Mouse (Mus musculus): ENCODE data around the gene Col5a1. TPM values are rescaled to one million over a fixed set of nuclear protein-coding genes. Genes with fewer than 3 reads are reported as not detected.
A peak's percentile ranks its signal among the peaks of the same experiment; 100 is the strongest.

The Col5a1 gene
- polyA plus RNA-seq, 1 experiment from 2014 or later = 10.9 TPM

DNA sequence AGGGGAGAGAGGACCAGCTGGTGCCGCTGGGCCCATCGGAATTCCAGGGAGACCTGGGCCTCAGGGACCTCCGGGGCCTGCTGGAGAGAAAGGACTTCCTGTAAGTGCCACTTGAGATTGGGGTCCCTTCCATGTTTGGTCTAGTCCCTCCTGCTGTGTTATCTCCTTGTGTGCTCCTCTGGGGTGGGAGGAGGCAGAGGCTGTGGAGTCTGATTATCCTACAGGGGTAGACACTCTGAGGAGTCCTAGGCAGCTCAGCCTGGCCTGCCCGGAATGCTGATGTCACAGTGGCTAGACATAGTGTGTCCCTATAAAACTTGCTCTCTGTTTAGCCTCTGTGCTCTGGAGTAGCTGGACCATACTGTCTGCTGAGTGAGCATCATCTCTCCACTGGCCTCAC is 119.0 kb downstream of the Col5a1 start:
- Histone ChIP-seq H3K9ac (replicated peaks) (no peak overlapping the region; the same call in 1 of the 2 replicates), H3K9me3 (ENCODE audit: low read length) (no peaks in the 10 kb centered on the region), H3K4me2 (ENCODE audit: low read depth, low read length) (peak overlapping the region; percentile 45), H3K36me3 (replicated peaks; ENCODE audit: insufficient read depth, low read length) (no peaks in the 10 kb centered on the region), H3K4me3 (ENCODE audit: low read depth, low read length) (no peak overlapping the region), H3K27ac (ENCODE audit: low read depth) (peak overlapping the region; percentile 64), H3K27me3 (ENCODE audit: insufficient read depth, low read length) (no peaks in the 10 kb centered on the region), H3K4me1 (ENCODE audit: insufficient read depth) (peaks cover 26% of the 10 kb centered on the region)
- TF ChIP-seq EP300 (IDR thresholded peaks at IDR 0.05; ENCODE audit: low read depth) = peak; percentile 78
- no peak for TF ChIP-seq CTCF (IDR thresholded peaks at IDR 0.05; ENCODE audit: low read depth)
- ATAC-seq (peak; percentile 92), DNase-seq (peak; percentile 38)
- WGBS (ENCODE audit: insufficient replicate concordance) = 48% methylated on average over 4 of the region's 4 CpGs

- H3K36me3 ChIP-seq (replicated peaks; ENCODE audit: insufficient read depth, low read length) = no peaks in the 10 kb centered on the region
- peaks cover 17% of the 10 kb centered on the region for H3K4me1 ChIP-seq (ENCODE audit: insufficient read depth)
- no peak overlapping the region for H3K27ac ChIP-seq (ENCODE audit: low read depth)
- ATAC-seq (peak; percentile 24; the same call in 1 of the 2 replicates), DNase-seq (no peak)
- no peak overlapping the region for H3K4me2 ChIP-seq (ENCODE audit: low read depth, low read length)
- no peaks in the 10 kb centered on the region for H3K9me3 ChIP-seq (ENCODE audit: low read length)
- TF ChIP-seq CTCF (IDR thresholded peaks at IDR 0.05; ENCODE audit: low read depth) = no peak
- TF ChIP-seq EP300 (IDR thresholded peaks at IDR 0.05; ENCODE audit: low read depth) = no peak
- 74% methylated on average over 4 of the region's 4 CpGs for WGBS (ENCODE audit: insufficient replicate concordance)
- H3K9ac ChIP-seq (replicated peaks) = no peak overlapping the region
- no peak overlapping the region for H3K4me3 ChIP-seq (ENCODE audit: low read depth, low read length)
- no peaks in the 10 kb centered on the region for H3K27me3 ChIP-seq (ENCODE audit: insufficient read depth, low read length)
These were observed 122.0 kb downstream of the Col5a1 start for GRCm38 (mm10) chr2:28008261-28008660.

GRCm38 (mm10) chr2:28012367-28012766 is 126.1 kb downstream of the Col5a1 start:
- 76% methylated on average over 3 of the region's 3 CpGs for WGBS (ENCODE audit: insufficient replicate concordance)
- DNase-seq = no peak
- Histone ChIP-seq H3K27ac (ENCODE audit: low read depth) (no peak overlapping the region), H3K4me2 (ENCODE audit: low read depth, low read length) (no peak overlapping the region), H3K9ac (replicated peaks) (no peak overlapping the region), H3K36me3 (replicated peaks; ENCODE audit: insufficient read depth, low read length) (no peaks in the 10 kb centered on the region), H3K9me3 (ENCODE audit: low read length) (no peaks in the 10 kb centered on the region), H3K27me3 (ENCODE audit: insufficient read depth, low read length) (no peaks in the 10 kb centered on the region), H3K4me3 (ENCODE audit: low read depth, low read length) (no peak overlapping the region), H3K4me1 (ENCODE audit: insufficient read depth) (0 out of 2 replicates have a peak, but pooled peaks cover 2% of the 10 kb centered on the region)
- ATAC-seq = no peak
- TF ChIP-seq CTCF (IDR thresholded peaks at IDR 0.05; ENCODE audit: low read depth) (no peak), EP300 (IDR thresholded peaks at IDR 0.05; ENCODE audit: low read depth) (no peak)

DNA sequence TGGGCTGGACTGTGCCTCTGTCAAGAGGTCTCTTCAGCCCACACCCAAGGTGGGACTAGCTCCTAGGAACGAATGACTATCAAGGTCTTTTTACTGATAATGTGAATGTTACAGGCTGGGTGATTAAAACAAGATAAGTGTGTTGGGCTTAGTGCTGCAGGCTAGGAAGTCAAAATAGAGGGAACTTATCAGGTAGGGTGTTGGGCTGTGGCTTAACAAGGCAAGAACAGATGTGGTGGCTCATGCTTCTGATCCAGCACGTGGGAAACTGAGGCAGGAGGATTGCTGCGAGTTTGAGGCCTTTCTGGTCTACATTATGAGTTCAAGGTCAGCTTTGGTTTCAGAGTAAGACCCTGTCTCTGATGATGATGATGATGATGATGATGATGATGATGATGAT is 128.6 kb downstream of the Col5a1 start:
- no peak overlapping the region for H3K4me3 ChIP-seq (ENCODE audit: low read depth, low read length)
- no peaks in the 10 kb centered on the region for H3K36me3 ChIP-seq (replicated peaks; ENCODE audit: insufficient read depth, low read length)
- ATAC-seq (no peak), DNase-seq (no peak)
- H3K4me1 ChIP-seq (ENCODE audit: insufficient read depth) = no peaks in the 10 kb centered on the region
- TF ChIP-seq CTCF (IDR thresholded peaks at IDR 0.05; ENCODE audit: low read depth) = no peak
- TF ChIP-seq EP300 (IDR thresholded peaks at IDR 0.05; ENCODE audit: low read depth) = no peak
- no peak overlapping the region for H3K27ac ChIP-seq (ENCODE audit: low read depth)
- WGBS (ENCODE audit: insufficient replicate concordance) = 60% methylated on average over 3 of the region's 3 CpGs
- H3K9ac ChIP-seq (replicated peaks) = no peak overlapping the region
- no peaks in the 10 kb centered on the region for H3K9me3 ChIP-seq (ENCODE audit: low read length)
- H3K27me3 ChIP-seq (ENCODE audit: insufficient read depth, low read length) = no peaks in the 10 kb centered on the region
- H3K4me2 ChIP-seq (ENCODE audit: low read depth, low read length) = no peak overlapping the region

- Histone ChIP-seq H3K9me3 (ENCODE audit: low read length) (no peaks in the 10 kb centered on the region), H3K4me3 (ENCODE audit: low read depth, low read length) (no peak overlapping the region), H3K4me2 (ENCODE audit: low read depth, low read length) (no peak overlapping the region), H3K27ac (ENCODE audit: low read depth) (no peak overlapping the region), H3K36me3 (replicated peaks; ENCODE audit: insufficient read depth, low read length) (no peaks in the 10 kb centered on the region; the same call in 1 of the 2 replicates), H3K4me1 (ENCODE audit: insufficient read depth) (no peaks in the 10 kb centered on the region), H3K27me3 (ENCODE audit: insufficient read depth, low read length) (no peaks in the 10 kb centered on the region), H3K9ac (replicated peaks) (no peak overlapping the region)
- no peak for DNase-seq
- 93% methylated on average over 6 of the region's 6 CpGs for WGBS (ENCODE audit: insufficient replicate concordance)
- no peak for ATAC-seq
- TF ChIP-seq CTCF (IDR thresholded peaks at IDR 0.05; ENCODE audit: low read depth) (no peak), EP300 (IDR thresholded peaks at IDR 0.05; ENCODE audit: low read depth) (no peak)
These were observed 138.2 kb downstream of the Col5a1 start for GRCm38 (mm10) chr2:28024416-28024815.

- TF ChIP-seq CTCF (IDR thresholded peaks at IDR 0.05; ENCODE audit: low read depth) = no peak
- no peak for TF ChIP-seq EP300 (IDR thresholded peaks at IDR 0.05; ENCODE audit: low read depth)
- H3K27ac ChIP-seq (ENCODE audit: low read depth) = no peak overlapping the region
- H3K9me3 ChIP-seq (ENCODE audit: low read length) = no peaks in the 10 kb centered on the region
- H3K36me3 ChIP-seq (replicated peaks; ENCODE audit: insufficient read depth, low read length) = no peaks in the 10 kb centered on the region; the same call in 1 of the 2 replicates
- no peak for DNase-seq
- 77% methylated on average over 4 of the region's 4 CpGs for WGBS (ENCODE audit: insufficient replicate concordance)
- H3K4me1 ChIP-seq (ENCODE audit: insufficient read depth) = peaks cover 6% of the 10 kb centered on the region
- H3K4me3 ChIP-seq (ENCODE audit: low read depth, low read length) = no peak overlapping the region
- ATAC-seq = no peak
- no peak overlapping the region for H3K4me2 ChIP-seq (ENCODE audit: low read depth, low read length)
- H3K27me3 ChIP-seq (ENCODE audit: insufficient read depth, low read length) = no peaks in the 10 kb centered on the region
- no peak overlapping the region for H3K9ac ChIP-seq (replicated peaks)
These were observed 139.6 kb downstream of the Col5a1 start for GRCm38 (mm10) chr2:28025776-28026175.
